Mouse (Mus musculus) forebrain, postnatal 0 days (tissue): ENCODE measurements around the gene Cdk5r1. TPM values are rescaled to one million over a fixed set of nuclear protein-coding genes. Genes with fewer than 3 reads are reported as not detected.

Experiments used
- ATAC-seq: fragments of 200-750 bp; cut with Nextera tagmentation; 2 replicates; pipeline ENCODE4 v1.8.0; 2017; ENCODE audit warnings: mild to moderate bottlenecking, moderate library complexity
- DNase-seq: peaks from one replicate; pipeline ENCODE4 v3.0.0-alpha.2; 2015
- H3K27ac ChIP-seq: fragments of 300-500 bp; sonication (generic); 2 replicates; pipeline ENCODE4 v1.5.1; 2014; ENCODE audit warnings: low read depth, mild to moderate bottlenecking, antibody characterized with exemption, low read length, moderate library complexity, mixed read lengths
- H3K27me3 ChIP-seq: fragments of 300-500 bp; sonication (generic); 2 replicates; pipeline ENCODE4 v1.6.1; 2014; ENCODE audit warnings: mild to moderate bottlenecking, low read length, mixed read lengths; ENCODE audit not compliant: insufficient read depth
- H3K36me3 ChIP-seq: fragments of 300-500 bp; sonication (generic); 2 replicates; pipeline ENCODE4 v1.6.1; 2014; ENCODE audit warnings: mild to moderate bottlenecking, moderate library complexity; ENCODE audit not compliant: insufficient read depth
- H3K4me1 ChIP-seq: fragments of 300-500 bp; sonication (generic); 2 replicates; pipeline ENCODE4 v1.6.1; 2014; ENCODE audit warnings: antibody characterized with exemption; ENCODE audit not compliant: insufficient read depth
- H3K4me2 ChIP-seq: fragments of 300-500 bp; sonication (generic); 2 replicates; pipeline ENCODE4 v1.6.1; 2014; ENCODE audit warnings: low read depth, mild to moderate bottlenecking, moderate library complexity
- H3K4me3 ChIP-seq: fragments of 300-500 bp; sonication (generic); 2 replicates; pipeline ENCODE4 v1.5.1; 2014; ENCODE audit warnings: low read depth, low read length, mixed read lengths
- H3K9ac ChIP-seq: fragments of 300-500 bp; sonication (generic); 2 replicates; pipeline ENCODE4 v1.6.1; 2014; ENCODE audit warnings: mild to moderate bottlenecking
- H3K9me3 ChIP-seq: fragments of 300-500 bp; sonication (generic); 2 replicates; pipeline ENCODE4 v1.6.1; 2016; ENCODE audit warnings: low read length
- CTCF ChIP-seq: sonication (generic); IDR thresholded peaks from 2 replicates; pipeline ENCODE4 v1.5.1; 2016; ENCODE audit warnings: antibody characterized with exemption, control low read depth, low read depth
- WGBS: fragments of 180-500 bp; shearing (Covaris S2); extraction: QIAGEN DNeasy Blood & Tissue Kit; methylation state at CpG from one replicate; pipeline ENCODE4 v1.1.7; 2014; 5-methylcytosine and 5-hydroxymethylcytosine counted together
- polyA plus RNA-seq: library from polyadenylated mRNA; unstranded; fragments of >200 nt; fragmentation: Nextera tagmentation; extraction: Ambion mirVana; gene quantifications from 2 replicates; pipeline ENCODE4 v1.2.1, GENCODE M21; 2015
- total RNA-seq: library from RNA; depleted of rRNA; stranded (reverse); fragments of >200 nt; gene quantifications from 2 replicates; pipeline ENCODE4 v1.2.3, GENCODE M21; 2014

Gene Cdk5r1
- total and polyA plus RNA-seq, 2 experiments from 2014 or later, result 117 to 416 TPM

GRCm38 (mm10) chr11:80512313-80513056 lies 35.7 kb downstream of the Cdk5r1 start:
- Histone ChIP-seq H3K4me3 (no peak overlapping the region), H3K4me1 (peaks cover 34% of the 10 kb centered on the region), H3K27me3 (no peaks in the 10 kb centered on the region), H3K27ac (no peak overlapping the region), H3K36me3 (no peaks in the 10 kb centered on the region), H3K4me2 (no peak overlapping the region), H3K9ac (no peak overlapping the region), H3K9me3 (no peaks in the 10 kb centered on the region)
- DNase-seq, result no peak
- 0 out of 2 replicates have a peak, but pooled peaks have one; percentile 5 for TF ChIP-seq CTCF
- WGBS, result 55% methylated on average over 19 of the region's 19 CpGs
- ATAC-seq, result no peak

GRCm38 (mm10) chr11:80513796-80514195 lies 37.0 kb downstream of the Cdk5r1 start:
- H3K4me1 ChIP-seq, result peaks cover 41% of the 10 kb centered on the region
- H3K9ac ChIP-seq, result no peak overlapping the region
- no peaks in the 10 kb centered on the region for H3K36me3 ChIP-seq
- ATAC-seq (no peak), DNase-seq (peak; percentile 27)
- TF ChIP-seq CTCF, result no peak
- 23% methylated on average over 7 of the region's 7 CpGs for WGBS
- 0 out of 2 replicates have a peak overlapping the region, but pooled peaks have one; percentile 23 for H3K27ac ChIP-seq
- H3K4me2 ChIP-seq, result no peak overlapping the region
- no peaks in the 10 kb centered on the region for H3K9me3 ChIP-seq
- H3K4me3 ChIP-seq, result no peak overlapping the region
- H3K27me3 ChIP-seq, result no peaks in the 10 kb centered on the region

GRCm38 (mm10) chr11:80515346-80515745 lies 38.5 kb downstream of the Cdk5r1 start:
- no peak for TF ChIP-seq CTCF
- ATAC-seq, result no peak
- WGBS, result 29% methylated on average over 1 of the region's 1 CpGs

GRCm38 (mm10) chr11:80515895-80516294 lies 39.1 kb downstream of the Cdk5r1 start:
- no peak for ATAC-seq
- WGBS, result 54% methylated on average over 8 of the region's 8 CpGs
- no peak overlapping the region for H3K4me2 ChIP-seq
- peaks cover 45% of the 10 kb centered on the region for H3K4me1 ChIP-seq
- DNase-seq, result peak; percentile 49
- H3K9me3 ChIP-seq, result no peaks in the 10 kb centered on the region
- no peaks in the 10 kb centered on the region for H3K36me3 ChIP-seq
- H3K4me3 ChIP-seq, result no peak overlapping the region
- no peak for TF ChIP-seq CTCF
- H3K27ac ChIP-seq, result peak overlapping the region; percentile 76
- no peaks in the 10 kb centered on the region for H3K27me3 ChIP-seq
- 0 out of 2 replicates have a peak overlapping the region, but pooled peaks have one; percentile 14 for H3K9ac ChIP-seq

More at GRCm38 (mm10) chr11:80515346-80515745, 38.5 kb downstream of the Cdk5r1 start:
- peak overlapping the region; percentile 76 for H3K27ac ChIP-seq
- DNase-seq, result no peak
- H3K36me3 ChIP-seq, result no peaks in the 10 kb centered on the region
- no peaks in the 10 kb centered on the region for H3K9me3 ChIP-seq
- H3K27me3 ChIP-seq, result no peaks in the 10 kb centered on the region
- H3K9ac ChIP-seq, result 0 out of 2 replicates have a peak overlapping the region, but pooled peaks have one; percentile 14
- H3K4me1 ChIP-seq, result peaks cover 45% of the 10 kb centered on the region
- H3K4me2 ChIP-seq, result no peak overlapping the region
- H3K4me3 ChIP-seq, result no peak overlapping the region

GRCm38 (mm10) chr11:80518421-80519367 lies 41.9 kb downstream of the Cdk5r1 start:
- Histone ChIP-seq H3K27me3 (no peaks in the 10 kb centered on the region), H3K36me3 (no peaks in the 10 kb centered on the region), H3K27ac (peak overlapping the region; percentile 99), H3K4me3 (no peak overlapping the region), H3K9ac (peak overlapping the region; percentile 47), H3K4me2 (0 out of 2 replicates have a peak overlapping the region, but pooled peaks have one; percentile 8), H3K4me1 (peaks cover 45% of the 10 kb centered on the region), H3K9me3 (no peaks in the 10 kb centered on the region)
- TF ChIP-seq CTCF, result no peak
- DNase-seq (peak; percentile 94), ATAC-seq (peak; percentile 99)
- 12% methylated on average over 9 of the region's 9 CpGs for WGBS

GRCm38 (mm10) chr11:80521148-80521547 lies 44.3 kb downstream of the Cdk5r1 start:
- no peak for TF ChIP-seq CTCF
- H3K27ac ChIP-seq, result 0 out of 2 replicates have a peak overlapping the region, but pooled peaks have one; percentile 24

More at GRCm38 (mm10) chr11:80521148-80521547, 44.3 kb downstream of the Cdk5r1 start:
- H3K9ac ChIP-seq, result no peak overlapping the region
- DNase-seq, result no peak
- H3K27me3 ChIP-seq, result no peaks in the 10 kb centered on the region
- peaks cover 33% of the 10 kb centered on the region for H3K4me1 ChIP-seq
- no peaks in the 10 kb centered on the region for H3K9me3 ChIP-seq
- no peaks in the 10 kb centered on the region for H3K36me3 ChIP-seq
- no peak for ATAC-seq
- 68% methylated on average over 2 of the region's 2 CpGs for WGBS
- H3K4me2 ChIP-seq, result no peak overlapping the region
- H3K4me3 ChIP-seq, result no peak overlapping the region
